Mouse (Mus musculus): Measurements from ENCODE around the gene Prl.

GRCm38 (mm10) chr13:27031101-27031852 lies 26.1 kb upstream of the Prl start:
- TF ChIP-seq POLR2A (IDR thresholded peaks at IDR 0.05; ENCODE audit: insufficient read depth, low read depth, low read length): no peak
- no peak for TF ChIP-seq CTCF (IDR thresholded peaks at IDR 0.05; ENCODE audit: insufficient read depth, low read depth, low read length)

Data from olfactory bulb, adult 2 months (tissue).